Mouse (Mus musculus) embryonic facial prominence, embryonic 12.5 days (tissue): ENCODE data around the gene Tfap2e. TPM values are rescaled to one million over a fixed set of nuclear protein-coding genes. Genes with fewer than 3 reads are reported as not detected.

ENCODE experiments used
- ATAC-seq: fragments of 200-750 bp; cut with Nextera tagmentation; 2 replicates; pipeline ENCODE4 v1.8.0; 2017; ENCODE audit not compliant: insufficient number of reproducible peaks, insufficient read depth, low FRiP score, low TSS enrichment
- H3K27ac ChIP-seq: fragments of 300-500 bp; sonication (generic); 2 replicates; pipeline ENCODE4 v1.5.1; 2016; ENCODE audit warnings: mild to moderate bottlenecking
- H3K27me3 ChIP-seq: fragments of 300-500 bp; sonication (generic); 2 replicates; pipeline ENCODE4 v1.6.1; 2016; ENCODE audit warnings: mild to moderate bottlenecking, moderate library complexity
- H3K36me3 ChIP-seq: fragments of 300-500 bp; sonication (generic); 2 replicates; pipeline ENCODE4 v1.6.1; 2016; ENCODE audit warnings: mild to moderate bottlenecking
- H3K4me1 ChIP-seq: fragments of 300-500 bp; sonication (generic); 2 replicates; pipeline ENCODE4 v1.6.1; 2016
- H3K4me2 ChIP-seq: fragments of 300-500 bp; sonication (generic); replicated peaks from 2 replicates; pipeline ENCODE4 v1.6.1; 2016; ENCODE audit warnings: mild to moderate bottlenecking, moderate library complexity
- H3K4me3 ChIP-seq: fragments of 300-500 bp; sonication (generic); 2 replicates; pipeline ENCODE4 v1.5.1; 2016; ENCODE audit warnings: mild to moderate bottlenecking
- H3K9ac ChIP-seq: fragments of 300-500 bp; sonication (generic); 2 replicates; pipeline ENCODE4 v1.6.1; 2016; ENCODE audit warnings: mild to moderate bottlenecking, moderate library complexity
- H3K9me3 ChIP-seq: fragments of 300-500 bp; sonication (generic); 2 replicates; pipeline ENCODE4 v1.6.1; 2016; ENCODE audit warnings: mild to moderate bottlenecking, moderate library complexity
- WGBS: fragments of 180-500 bp; shearing (Covaris S2); methylation state at CpG from one replicate; pipeline ENCODE4 v1.1.7; 2016; 5-methylcytosine and 5-hydroxymethylcytosine counted together
- polyA plus RNA-seq: library from polyadenylated mRNA; unstranded; fragments of >200 nt; fragmentation: Nextera tagmentation; extraction: Ambion mirVana; gene quantifications from 2 replicates; pipeline ENCODE4 v1.2.1, GENCODE M21; 2016

The Tfap2e gene
- polyA plus RNA-seq, 1 experiment from 2014 or later: not detected

DNA sequence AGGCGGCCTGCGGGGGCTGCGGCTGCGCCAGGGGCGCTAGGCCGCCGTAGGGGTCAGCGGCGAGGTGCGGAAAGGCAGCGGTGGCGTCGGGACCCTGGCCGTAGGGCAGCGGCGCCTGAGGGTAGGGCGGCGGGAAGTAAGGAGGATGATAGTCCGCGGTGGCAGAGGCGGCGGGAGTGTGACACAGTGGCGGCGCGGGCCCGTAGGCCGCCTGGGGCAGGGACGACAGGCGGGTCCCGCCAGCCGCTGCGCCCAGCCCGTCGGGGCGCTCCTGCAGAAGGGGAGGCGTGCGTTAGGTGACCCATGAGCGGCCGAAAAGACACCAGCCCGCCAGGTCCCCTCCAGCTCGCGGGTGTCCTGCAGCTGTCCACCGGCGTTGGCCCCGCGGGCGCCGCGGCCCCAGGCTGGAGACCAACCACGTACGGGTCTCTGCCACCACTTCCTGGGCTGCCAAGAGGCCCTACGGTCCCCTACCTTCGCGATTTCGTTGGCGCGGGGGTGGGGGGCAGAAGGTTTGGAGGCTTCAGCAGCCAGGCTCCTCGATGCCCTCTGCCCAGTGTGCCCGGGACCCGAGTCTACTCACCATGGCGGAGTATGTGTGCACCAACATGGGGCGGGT is 549 bp downstream of the Tfap2e start:
- H3K4me3 ChIP-seq: peak overlapping the region; percentile 18
- no peaks in the 10 kb centered on the region for H3K9me3 ChIP-seq
- no peak overlapping the region for H3K27ac ChIP-seq
- WGBS: 2% methylated on average over 55 of the region's 62 CpGs
- peaks cover 14% of the 10 kb centered on the region; the same call in 1 of the 2 replicates for H3K4me1 ChIP-seq
- no peak for ATAC-seq
- no peak overlapping the region for H3K9ac ChIP-seq
- peak overlapping the region; percentile 35 for H3K4me2 ChIP-seq
- no peaks in the 10 kb centered on the region for H3K36me3 ChIP-seq
- peaks cover 87% of the 10 kb centered on the region for H3K27me3 ChIP-seq

DNA sequence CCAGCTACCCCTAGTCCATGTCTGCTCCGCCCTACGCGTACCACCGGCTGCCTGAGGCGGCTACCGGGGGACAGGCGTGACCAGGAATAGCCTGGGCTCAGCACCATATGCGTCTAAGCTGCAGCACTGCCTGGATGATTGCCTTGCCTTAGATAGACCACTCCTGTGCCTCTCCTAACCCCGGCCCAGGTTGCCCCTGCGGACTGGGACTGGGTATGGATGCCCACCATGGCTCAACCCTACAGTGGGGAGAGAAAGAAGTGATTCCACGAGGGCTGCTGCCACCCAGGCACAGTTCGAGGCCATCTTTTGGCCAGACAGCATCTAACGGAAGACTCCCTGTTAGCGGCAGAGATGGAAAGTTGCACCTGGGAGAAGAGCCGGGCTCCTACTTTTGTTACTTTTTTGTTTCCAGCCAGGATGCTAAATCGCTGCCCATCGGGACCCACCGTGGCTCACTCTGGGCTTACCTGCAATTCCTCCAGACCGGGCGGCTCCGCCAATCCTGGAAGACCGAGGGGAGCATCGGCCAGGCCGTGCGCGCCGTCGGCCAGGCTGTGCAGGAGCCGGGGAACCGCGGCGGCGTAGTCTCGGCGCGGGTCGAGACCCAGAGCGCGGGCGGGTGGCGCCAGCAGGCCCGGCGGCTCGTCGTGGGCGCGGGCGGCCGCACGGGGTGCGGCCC is 1.2 kb downstream of the Tfap2e start:
- Histone ChIP-seq H3K27me3 (peaks cover 94% of the 10 kb centered on the region), H3K36me3 (no peaks in the 10 kb centered on the region), H3K27ac (no peak overlapping the region), H3K4me1 (peaks cover 9% of the 10 kb centered on the region; the same call in 1 of the 2 replicates), H3K4me2 (peak overlapping the region; percentile 35), H3K9me3 (no peaks in the 10 kb centered on the region), H3K4me3 (peak overlapping the region; percentile 18; the same call in 1 of the 2 replicates), H3K9ac (no peak overlapping the region)
- no peak; the same call in 1 of the 2 replicates for ATAC-seq
- WGBS: 3% methylated on average over 51 of the region's 51 CpGs

- H3K4me3 ChIP-seq: no peak overlapping the region
- H3K4me1 ChIP-seq: peaks cover 9% of the 10 kb centered on the region; the same call in 1 of the 2 replicates
- 2% methylated on average over 16 of the region's 16 CpGs for WGBS
- no peaks in the 10 kb centered on the region for H3K9me3 ChIP-seq
- H3K36me3 ChIP-seq: no peaks in the 10 kb centered on the region
- no peak overlapping the region for H3K9ac ChIP-seq
- H3K27ac ChIP-seq: no peak overlapping the region
- peaks cover 100% of the 10 kb centered on the region for H3K27me3 ChIP-seq
- no peak for ATAC-seq
- no peak overlapping the region for H3K4me2 ChIP-seq
Observed at GRCm38 (mm10) chr4:126734001-126734603, 1.9 kb downstream of the Tfap2e start.

GRCm38 (mm10) chr4:126732531-126733380 is 3.3 kb downstream of the Tfap2e start:
- ATAC-seq: no peak

DNA sequence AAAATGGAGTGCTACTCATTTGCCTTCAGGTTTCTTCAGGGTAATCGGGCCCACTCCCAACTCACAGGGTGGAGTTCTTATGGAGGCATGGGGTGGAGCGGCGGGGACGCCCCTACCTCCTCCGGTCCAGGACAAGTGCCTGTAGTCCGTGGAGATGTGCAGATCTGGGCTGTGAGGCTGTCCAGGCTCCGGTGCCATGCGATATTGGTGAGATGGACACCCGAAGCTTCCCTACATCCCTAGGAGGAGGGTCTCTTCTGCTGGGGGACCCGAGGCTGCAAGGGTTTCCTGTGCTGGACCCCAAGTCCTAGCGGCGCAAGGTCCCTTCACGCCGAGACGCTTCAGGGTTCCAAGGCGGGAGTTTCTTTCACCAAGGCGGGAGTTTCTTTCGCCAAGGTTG is 3.9 kb downstream of the Tfap2e start:
- 0 out of 2 replicates have a peak overlapping the region, but pooled peaks have one; percentile 12 for H3K9ac ChIP-seq
- H3K36me3 ChIP-seq: no peaks in the 10 kb centered on the region
- no peak for ATAC-seq
- H3K4me3 ChIP-seq: peak overlapping the region; percentile 11
- H3K27ac ChIP-seq: no peak overlapping the region
- H3K9me3 ChIP-seq: no peaks in the 10 kb centered on the region
- WGBS: 3% methylated on average over 18 of the region's 18 CpGs
- H3K4me2 ChIP-seq: peak overlapping the region; percentile 16
- H3K4me1 ChIP-seq: peaks cover 9% of the 10 kb centered on the region; the same call in 1 of the 2 replicates
- peaks cover 83% of the 10 kb centered on the region for H3K27me3 ChIP-seq

More at GRCm38 (mm10) chr4:126732531-126733380, 3.3 kb downstream of the Tfap2e start:
- Histone ChIP-seq H3K27ac (no peak overlapping the region), H3K9ac (no peak overlapping the region), H3K27me3 (peaks cover 89% of the 10 kb centered on the region), H3K36me3 (no peaks in the 10 kb centered on the region), H3K4me3 (peak overlapping the region; percentile 11; the same call in 1 of the 2 replicates), H3K9me3 (no peaks in the 10 kb centered on the region), H3K4me1 (peaks cover 9% of the 10 kb centered on the region; the same call in 1 of the 2 replicates), H3K4me2 (peak overlapping the region; percentile 16; the same call in 1 of the 2 replicates)
- 4% methylated on average over 26 of the region's 26 CpGs for WGBS

GRCm38 (mm10) chr4:126707439-126707826 is 28.6 kb downstream of the Tfap2e start:
- H3K4me1 ChIP-seq: no peaks in the 10 kb centered on the region
- H3K4me3 ChIP-seq: no peak overlapping the region
- H3K9me3 ChIP-seq: no peaks in the 10 kb centered on the region
- peaks cover 62% of the 10 kb centered on the region for H3K36me3 ChIP-seq
- no peak for ATAC-seq
- no peak overlapping the region for H3K4me2 ChIP-seq
- no peak overlapping the region for H3K27ac ChIP-seq
- H3K9ac ChIP-seq: no peak overlapping the region
- 46% methylated on average over 5 of the region's 5 CpGs for WGBS
- H3K27me3 ChIP-seq: no peaks in the 10 kb centered on the region

GRCm38 (mm10) chr4:126706630-126707438 is 29.2 kb downstream of the Tfap2e start:
- H3K9me3 ChIP-seq: no peaks in the 10 kb centered on the region
- no peaks in the 10 kb centered on the region for H3K4me1 ChIP-seq
- ATAC-seq: no peak
- WGBS: 35% methylated on average over 12 of the region's 12 CpGs
- H3K4me3 ChIP-seq: no peak overlapping the region
- H3K27me3 ChIP-seq: no peaks in the 10 kb centered on the region
- H3K27ac ChIP-seq: no peak overlapping the region
- H3K4me2 ChIP-seq: no peak overlapping the region
- H3K36me3 ChIP-seq: peaks cover 68% of the 10 kb centered on the region
- no peak overlapping the region for H3K9ac ChIP-seq

GRCm38 (mm10) chr4:126696908-126697307 is 39.1 kb downstream of the Tfap2e start:
- H3K27me3 ChIP-seq: no peaks in the 10 kb centered on the region
- no peak overlapping the region for H3K9ac ChIP-seq
- WGBS: 93% methylated on average over 4 of the region's 4 CpGs
- H3K27ac ChIP-seq: no peak overlapping the region
- H3K4me1 ChIP-seq: no peaks in the 10 kb centered on the region
- H3K36me3 ChIP-seq: peaks cover 29% of the 10 kb centered on the region
- H3K4me2 ChIP-seq: no peak overlapping the region
- no peaks in the 10 kb centered on the region for H3K9me3 ChIP-seq
- no peak overlapping the region for H3K4me3 ChIP-seq
- ATAC-seq: no peak

DNA sequence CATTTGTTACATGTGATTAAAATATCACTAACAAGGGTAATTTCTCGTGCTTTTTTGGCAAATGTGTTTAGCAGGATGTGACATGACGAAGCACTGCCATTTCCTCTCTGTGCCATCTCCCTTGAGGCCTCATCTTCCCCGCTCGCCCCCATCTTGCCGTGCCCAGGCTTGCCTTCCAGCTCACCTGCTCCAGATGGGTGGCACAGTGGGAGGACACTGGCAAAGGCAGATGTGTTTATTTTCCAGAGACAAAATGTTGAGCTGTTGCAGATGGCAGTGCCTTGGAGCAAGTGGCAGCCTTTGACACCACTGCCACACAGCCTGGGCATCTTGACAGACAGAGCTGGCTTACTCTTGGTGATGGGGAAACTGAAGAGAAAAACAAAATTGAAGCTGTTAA is 43.0 kb downstream of the Tfap2e start:
- Histone ChIP-seq H3K9me3 (no peaks in the 10 kb centered on the region), H3K27ac (no peak overlapping the region), H3K4me1 (no peaks in the 10 kb centered on the region), H3K4me2 (no peak overlapping the region), H3K36me3 (peaks cover 21% of the 10 kb centered on the region), H3K27me3 (no peaks in the 10 kb centered on the region), H3K4me3 (no peak overlapping the region), H3K9ac (no peak overlapping the region)
- 92% methylated on average over 5 of the region's 5 CpGs for WGBS
- no peak for ATAC-seq

DNA sequence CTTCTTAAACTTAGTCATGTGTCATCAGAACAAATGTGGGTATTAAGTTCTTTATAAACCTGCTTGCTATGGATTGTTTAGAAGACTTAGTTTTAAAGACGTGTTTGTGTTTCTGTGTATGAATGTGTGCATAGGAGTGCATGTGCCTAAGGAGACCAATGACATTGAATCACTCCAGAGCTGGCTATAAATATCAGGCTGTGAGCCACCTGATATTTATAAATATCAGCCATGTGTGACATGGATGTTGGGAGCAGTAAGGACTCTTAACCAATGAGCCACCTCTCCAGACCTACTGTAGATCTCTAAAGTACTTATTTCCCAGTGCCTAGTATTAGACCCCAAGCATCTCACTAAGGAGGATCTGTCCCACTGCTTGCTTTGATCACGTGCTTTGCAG is 46.6 kb downstream of the Tfap2e start:
- no peaks in the 10 kb centered on the region for H3K9me3 ChIP-seq
- H3K36me3 ChIP-seq: peaks cover 47% of the 10 kb centered on the region
- H3K4me1 ChIP-seq: no peaks in the 10 kb centered on the region
- ATAC-seq: no peak
- no peak overlapping the region for H3K4me3 ChIP-seq
- no peak overlapping the region for H3K27ac ChIP-seq
- H3K27me3 ChIP-seq: no peaks in the 10 kb centered on the region
- H3K9ac ChIP-seq: no peak overlapping the region
- 85% methylated on average over 2 of the region's 2 CpGs for WGBS
- H3K4me2 ChIP-seq: no peak overlapping the region

DNA sequence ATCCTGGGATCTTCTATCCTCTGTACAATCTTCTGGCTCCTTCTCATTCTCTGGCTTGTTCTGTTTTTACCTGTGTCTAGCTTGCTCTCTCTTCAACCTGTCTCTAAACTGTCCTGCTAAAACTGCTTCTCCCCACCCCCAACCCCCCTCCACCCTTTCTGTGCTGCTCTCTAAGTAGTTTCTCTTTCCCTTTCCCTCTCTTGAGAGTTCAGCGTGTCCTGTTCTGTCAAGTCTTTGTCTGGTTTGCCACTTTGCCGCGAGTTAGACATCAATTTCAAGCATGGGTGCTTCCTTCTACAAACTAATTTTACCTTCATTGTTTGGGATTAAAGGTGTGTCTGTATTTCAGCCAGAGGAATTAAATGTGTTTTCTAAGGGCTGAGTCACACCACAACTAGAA is 53.0 kb downstream of the Tfap2e start:
- ATAC-seq: no peak
- no peaks in the 10 kb centered on the region for H3K27me3 ChIP-seq
- 81% methylated on average over 3 of the region's 3 CpGs for WGBS
- no peak overlapping the region for H3K4me2 ChIP-seq
- no peaks in the 10 kb centered on the region for H3K9me3 ChIP-seq
- H3K9ac ChIP-seq: no peak overlapping the region
- no peak overlapping the region for H3K4me3 ChIP-seq
- H3K27ac ChIP-seq: no peak overlapping the region
- peaks cover 32% of the 10 kb centered on the region for H3K36me3 ChIP-seq
- H3K4me1 ChIP-seq: peaks cover 9% of the 10 kb centered on the region
